Mouse (Mus musculus) left cerebral cortex, adult 6 months (tissue): ENCODE results near the gene Ctrl. TPM values are rescaled to one million over a fixed set of nuclear protein-coding genes. Genes with fewer than 3 reads are reported as not detected.

ENCODE experiments used
- long read RNA-seq, 2 experiments: library from polyadenylated mRNA; unstranded; transcript quantifications; one replicate each; pipeline ENCODE4 v2.0.0; 2019 to 2020
- polyA plus RNA-seq: library from polyadenylated mRNA; unstranded; fragments of <200 nt; fragmentation: Nextera tagmentation; gene quantifications from 2 replicates; pipeline ENCODE4 v1.2.3, GENCODE M21; 2021

The Ctrl gene
- 0.21 and 0.23 TPM in 2 replicates for polyA plus RNA-seq
- long read RNA-seq, experiment 1 = 0 reads
- long read RNA-seq, experiment 2 = 0 reads

DNA sequence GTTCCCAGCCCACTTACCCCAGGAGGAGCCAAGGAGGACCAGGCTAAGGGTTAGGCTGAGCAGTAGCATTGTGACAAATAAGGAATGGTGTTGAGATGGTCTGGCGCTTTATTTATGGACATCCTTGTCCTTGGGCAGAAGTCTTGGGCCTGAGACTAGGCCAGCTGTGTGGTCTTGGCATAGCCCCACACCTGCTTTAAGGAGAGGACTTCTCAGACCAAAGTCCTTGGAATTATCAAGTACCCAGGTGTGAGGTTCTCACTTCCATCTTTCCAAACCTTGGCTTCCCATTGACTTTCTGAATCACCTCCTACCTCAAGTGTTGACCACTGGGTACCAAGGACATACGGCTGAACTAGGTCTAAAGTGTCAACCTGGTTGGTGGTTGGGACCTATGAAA is at the start of gene Ctrl:
TSS of gene Ctrl (minus strand) at position 101 of the 400 bp plus-strand sequence.

GRCm38 (mm10) chr8:105979325-105979724 is 45.7 kb upstream of the Ctrl start, which contains the start of gene Dpep3:
Gene Dpep3, minus strand, starts transcription at chr8:105979429.

DNA sequence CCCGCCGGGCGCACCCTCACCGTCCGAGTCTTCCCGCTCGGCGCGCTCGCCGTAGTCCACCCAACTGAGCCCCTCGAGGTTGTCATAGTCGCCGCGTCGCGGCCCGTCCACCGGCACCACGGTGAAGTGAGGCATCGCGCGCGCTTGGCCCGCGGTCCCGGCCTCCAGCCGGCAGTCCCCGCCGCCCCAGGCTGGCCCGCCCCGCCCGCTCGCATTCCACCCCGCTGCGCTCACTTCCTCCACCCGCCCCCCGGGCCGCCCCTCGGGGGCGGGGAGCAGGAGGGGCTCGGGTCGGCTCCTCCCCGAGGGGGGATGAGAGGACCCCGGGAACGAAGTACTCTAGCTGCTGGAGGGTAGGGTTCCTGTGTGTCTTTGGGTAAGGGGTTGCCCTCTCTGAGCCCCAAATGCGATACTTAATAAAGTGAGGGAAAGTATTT is 32.3 kb upstream of the Ctrl start, which contains the start of gene Slc12a4:
TSS of gene Slc12a4 (minus strand) at position 193 of the 437 bp plus-strand sequence.

GRCm38 (mm10) chr8:105943321-105943739 is 9.7 kb upstream of the Ctrl start, which contains the start of gene Lcat:
Gene Lcat, minus strand, starts transcription at chr8:105943382.

GRCm38 (mm10) chr8:105938306-105938669 is 4.6 kb upstream of the Ctrl start, which contains the start of gene Psmb10:
Gene Psmb10, minus strand, starts transcription at chr8:105938444.

GRCm38 (mm10) chr8:105900180-105900940 is 33.3 kb downstream of the Ctrl start, which contains the start of gene Pskh1:
Gene Pskh1, plus strand, starts transcription at chr8:105900441.

DNA sequence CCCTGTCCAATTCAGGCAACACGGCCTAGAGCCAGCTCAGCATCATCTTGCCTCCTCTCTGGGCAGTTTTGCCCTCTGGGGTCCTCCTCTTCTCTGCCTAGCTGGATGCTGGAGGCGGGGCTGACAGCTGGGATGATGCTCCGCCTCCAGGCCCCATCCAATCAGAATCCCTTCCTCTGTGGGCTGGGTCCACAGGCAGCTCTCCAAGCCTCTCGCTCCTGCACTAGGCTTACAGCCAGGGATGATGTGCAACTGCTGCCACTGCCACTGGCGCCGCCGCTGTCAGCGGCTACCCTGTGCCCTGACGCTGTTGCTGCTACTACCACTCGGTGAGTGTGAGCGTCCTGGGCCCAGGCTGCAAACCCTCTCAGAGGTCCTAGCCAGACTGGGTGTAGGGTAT is 40.3 kb downstream of the Ctrl start, which contains the start of gene Nrn1l:
TSS of gene Nrn1l (plus strand) at position 229 of the 400 bp plus-strand sequence.

Other genes with a start within 250 kb of the Ctrl start
- gene Carmil2, start 247.6 kb downstream of the Ctrl start, polyA plus RNA-seq = 8.0 and 53.9 TPM in 2 replicates
- 40.9 and 44.4 TPM in 2 replicates for gene Acd, start 232.8 kb downstream of the Ctrl start, polyA plus RNA-seq
- 77.9 and 82.1 TPM in 2 replicates for gene Pard6a, start 232.7 kb downstream of the Ctrl start, polyA plus RNA-seq
- gene 4933405L10Rik, start 226.2 kb downstream of the Ctrl start, polyA plus RNA-seq = 0.25 and 0.41 TPM in 2 replicates
- gene Enkd1, start 225.7 kb downstream of the Ctrl start, polyA plus RNA-seq = 5.8 and 6.8 TPM in 2 replicates
- gene Gfod2, start 175.2 kb downstream of the Ctrl start, polyA plus RNA-seq = 16.4 and 20.1 TPM in 2 replicates
- gene Ranbp10, start 106.5 kb downstream of the Ctrl start, polyA plus RNA-seq = 2.8 and 3.3 TPM in 2 replicates
- gene Tsnaxip1, start 106.1 kb downstream of the Ctrl start, polyA plus RNA-seq = 0.19 and 0.27 TPM in 2 replicates
- gene Cenpt, start 80.6 kb downstream of the Ctrl start, polyA plus RNA-seq = 13.4 and 14.0 TPM in 2 replicates
- gene Thap11, start 78.7 kb downstream of the Ctrl start, polyA plus RNA-seq = 44.9 and 47.4 TPM in 2 replicates
- gene Nutf2, start 73.3 kb downstream of the Ctrl start, polyA plus RNA-seq = 139 and 147 TPM in 2 replicates
- 17.4 and 18.3 TPM in 2 replicates for gene Edc4, start 53.0 kb downstream of the Ctrl start, polyA plus RNA-seq
- 9.9 and 13.7 TPM in 2 replicates for gene Nrn1l, start 40.3 kb downstream of the Ctrl start, polyA plus RNA-seq
- gene Pskh1, start 33.4 kb downstream of the Ctrl start, polyA plus RNA-seq = 2.7 and 3.6 TPM in 2 replicates
- 175 and 188 TPM in 2 replicates for gene Psmb10, start 4.6 kb upstream of the Ctrl start, polyA plus RNA-seq
- 23.8 and 26.1 TPM in 2 replicates for gene Lcat, start 9.5 kb upstream of the Ctrl start, polyA plus RNA-seq
- 7.9 and 9.3 TPM in 2 replicates for gene Slc12a4, start 32.2 kb upstream of the Ctrl start, polyA plus RNA-seq
- gene Dpep3, start 45.6 kb upstream of the Ctrl start, polyA plus RNA-seq = not detected in 2 replicates
- 13.1 and 15.4 TPM in 2 replicates for gene Dus2, start 57.5 kb upstream of the Ctrl start, polyA plus RNA-seq
- 0.16 TPM in 1 of 2 replicates, not detected in the other for gene Dpep2nb, start 72.1 kb upstream of the Ctrl start, polyA plus RNA-seq
- 13.1 and 17.4 TPM in 2 replicates for gene Ddx28, start 78.0 kb upstream of the Ctrl start, polyA plus RNA-seq
- 3.1 and 5.4 TPM in 2 replicates for gene Nfatc3, start 125.0 kb upstream of the Ctrl start, polyA plus RNA-seq
- gene Esrp2, start 203.1 kb upstream of the Ctrl start, polyA plus RNA-seq = 0.05 TPM in 2 replicates
- 8.3 and 10.1 TPM in 2 replicates for gene Pla2g15, start 216.5 kb upstream of the Ctrl start, polyA plus RNA-seq
- gene Slc7a6, start 235.0 kb upstream of the Ctrl start, polyA plus RNA-seq = 24.6 and 26.5 TPM in 2 replicates